Mouse (Mus musculus) cortical plate, adult 2 months (tissue): ENCODE results near the gene Umps. TPM values are rescaled to one million over a fixed set of nuclear protein-coding genes. Genes with fewer than 3 reads are reported as not detected.

Experiments
- H3K27ac ChIP-seq: fragments of 200-500 bp; 2 replicates; pipeline ENCODE4 v1.5.1; 2012; ENCODE audit warnings: low read length, control low read depth, inconsistent platforms; ENCODE audit not compliant: insufficient read depth
- H3K4me1 ChIP-seq: fragments of 200-500 bp; 2 replicates; pipeline ENCODE4 v1.6.1; 2011; ENCODE audit warnings: low read length; ENCODE audit not compliant: control insufficient read depth, insufficient read depth
- H3K4me3 ChIP-seq: fragments of 200-500 bp; 2 replicates; pipeline ENCODE4 v1.5.1; 2011; ENCODE audit warnings: mild to moderate bottlenecking, low read length, control low read depth; ENCODE audit not compliant: insufficient read depth
- CTCF ChIP-seq: fragments of 200-500 bp; IDR thresholded peaks from 2 replicates; pipeline ENCODE4 v1.5.1; 2011; ENCODE audit warnings: mild to moderate bottlenecking, control low read depth, low read length; ENCODE audit not compliant: insufficient read depth; ENCODE audit errors: extremely low read depth
- POLR2A ChIP-seq: fragments of 200-500 bp; IDR thresholded peaks from 2 replicates; pipeline ENCODE4 v1.6.1; 2011; ENCODE audit warnings: mild to moderate bottlenecking, low read length, control low read depth; ENCODE audit not compliant: insufficient read depth; ENCODE audit errors: extremely low read depth
- polyA plus RNA-seq: library from polyadenylated mRNA; depleted of rRNA; stranded (reverse); fragments of >200 nt; gene quantifications from 2 replicates; pipeline ENCODE4 v1.2.3, GENCODE M21; 2012; rRNA removed

The Umps gene
- polyA plus RNA-seq, 1 experiment, result 11.5 TPM

DNA sequence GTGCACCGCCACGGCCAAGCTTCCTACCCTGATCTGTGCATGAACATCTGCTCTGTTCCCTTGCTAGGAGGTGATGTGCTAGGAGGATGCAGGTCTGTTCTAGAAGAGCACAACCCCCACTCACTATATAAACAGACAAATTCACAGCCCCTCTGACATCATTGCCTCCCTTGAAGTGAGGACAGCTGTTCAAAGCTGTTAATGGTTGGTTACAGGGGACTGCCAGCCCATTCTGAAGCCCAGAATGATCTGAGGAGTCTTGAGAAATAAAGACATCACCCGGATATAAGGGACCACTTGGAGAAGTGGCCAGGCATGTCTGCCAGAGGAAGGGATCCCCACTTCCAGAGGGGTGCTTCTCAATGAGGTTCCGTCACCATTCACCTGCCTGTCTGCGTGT, 48.9 kb downstream of the Umps start:
- H3K4me3 ChIP-seq, result no peak overlapping the region
- H3K4me1 ChIP-seq, result peaks cover 3% of the 10 kb centered on the region
- TF ChIP-seq CTCF (no peak), POLR2A (no peak)
- no peak overlapping the region for H3K27ac ChIP-seq

DNA sequence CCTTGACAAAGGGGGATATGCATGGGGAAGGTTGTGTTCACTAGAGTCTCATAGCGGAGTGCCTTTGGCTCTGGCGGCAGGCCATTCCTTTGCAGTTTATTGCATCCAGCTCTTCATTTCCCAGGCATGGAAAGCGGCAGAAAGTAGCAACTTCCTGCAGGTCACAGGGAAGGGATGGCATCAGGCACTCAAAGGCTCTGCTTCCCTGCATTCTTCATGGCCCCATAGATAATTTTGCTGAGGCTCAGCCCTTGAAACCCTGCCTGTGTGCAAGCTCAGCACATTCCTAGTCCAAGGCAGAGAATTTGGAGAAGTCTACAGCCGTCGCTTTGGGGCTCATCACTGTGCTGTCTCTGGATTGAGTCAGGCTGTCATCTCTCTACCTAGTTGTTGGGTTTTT, 49.4 kb downstream of the Umps start:
- TF ChIP-seq CTCF (no peak), POLR2A (no peak)
- Histone ChIP-seq H3K4me3 (no peak overlapping the region), H3K27ac (no peak overlapping the region), H3K4me1 (peaks cover 3% of the 10 kb centered on the region)

DNA sequence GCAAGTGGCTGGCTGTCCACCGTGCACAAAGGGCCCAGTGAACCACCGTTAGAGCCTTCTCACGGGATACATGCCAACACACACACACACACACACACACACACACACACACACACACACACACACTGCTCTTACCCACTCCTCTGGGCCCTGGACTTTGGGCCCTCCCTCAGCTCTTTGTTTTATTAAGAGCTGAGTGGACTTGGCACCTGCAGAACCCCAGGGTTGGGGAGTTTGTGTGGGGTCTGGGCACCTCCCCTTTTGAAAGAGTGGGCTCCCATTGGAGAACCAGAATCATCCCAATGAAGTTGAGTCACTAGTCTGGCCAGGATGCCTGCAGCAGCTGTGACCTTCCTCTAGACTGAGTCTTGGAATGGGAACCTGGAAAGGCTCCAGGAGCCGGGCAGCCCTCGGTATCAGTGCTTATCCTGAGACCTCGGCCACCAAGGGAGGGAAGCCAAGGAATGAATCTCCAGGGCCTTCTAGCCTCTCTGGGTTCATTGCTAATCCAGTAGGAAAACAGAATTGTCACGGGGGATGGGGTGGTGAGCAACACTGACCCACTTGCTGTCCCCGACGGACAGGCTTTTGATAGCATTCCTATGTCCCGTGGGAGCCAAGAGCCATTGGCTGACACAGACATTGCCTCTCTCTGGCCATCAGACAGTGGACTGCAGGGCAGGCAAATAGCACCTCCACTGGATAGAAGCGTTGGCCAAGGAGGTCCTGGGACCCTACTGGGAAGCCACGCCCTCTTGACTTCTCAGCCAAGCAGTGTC, 50.2 kb downstream of the Umps start:
- Histone ChIP-seq H3K4me3 (no peak overlapping the region), H3K4me1 (no peaks in the 10 kb centered on the region), H3K27ac (0 out of 2 replicates have a peak overlapping the region, but pooled peaks have one; percentile 17)
- TF ChIP-seq POLR2A (no peak), CTCF (no peak)

DNA sequence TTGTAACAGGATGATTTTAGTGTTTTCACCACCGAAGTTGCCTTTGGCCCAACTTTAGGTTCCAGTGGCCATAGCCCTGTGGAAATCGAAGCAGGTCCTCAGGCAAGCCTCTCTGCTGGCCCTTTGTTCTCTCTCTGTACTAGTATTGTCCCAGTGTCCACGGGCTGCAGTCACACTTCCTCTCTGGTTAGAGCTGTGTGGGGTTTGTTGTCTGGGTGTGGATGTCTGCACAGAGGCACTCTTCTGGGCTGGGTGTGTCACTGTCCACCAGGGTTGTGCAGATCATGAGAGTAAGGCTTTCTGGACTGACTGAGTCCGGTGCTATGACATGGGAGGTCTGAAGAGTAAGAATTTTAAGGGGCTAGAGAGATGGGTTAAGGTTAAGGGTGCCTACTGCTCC, 51.8 kb downstream of the Umps start:
- TF ChIP-seq POLR2A (no peak), CTCF (no peak)
- no peak overlapping the region for H3K4me3 ChIP-seq
- H3K4me1 ChIP-seq, result no peaks in the 10 kb centered on the region
- no peak overlapping the region for H3K27ac ChIP-seq

DNA sequence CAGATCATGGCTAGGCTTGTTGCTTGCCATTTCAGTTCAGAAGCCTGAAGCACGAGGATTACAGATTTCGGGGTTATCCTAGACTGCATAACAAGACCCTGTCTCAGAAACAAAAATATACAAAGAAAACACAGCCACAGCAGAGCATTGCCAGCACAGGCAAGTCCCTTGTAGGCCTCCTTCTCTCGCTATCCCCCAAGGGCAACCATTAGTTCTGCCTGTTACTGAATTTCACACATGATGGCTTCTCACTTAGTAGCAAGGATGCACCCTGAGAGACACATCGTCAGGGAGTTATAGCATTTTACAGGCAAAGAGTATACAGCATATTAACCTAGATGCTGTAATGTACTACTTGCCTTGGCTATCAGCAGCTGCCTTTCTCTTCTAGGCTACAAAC, 58.6 kb downstream of the Umps start:
- H3K4me1 ChIP-seq, result no peaks in the 10 kb centered on the region
- TF ChIP-seq POLR2A, result no peak
- TF ChIP-seq CTCF, result no peak
- no peak overlapping the region for H3K4me3 ChIP-seq
- H3K27ac ChIP-seq, result no peak overlapping the region

Other genes starting within 250 kb of the Umps start
- 0.06 and 0.10 TPM in 2 replicates for gene Muc13, start 173.0 kb downstream of the Umps start, polyA plus RNA-seq
- 43.0 and 44.7 TPM in 2 replicates for gene Itgb5, start 137.4 kb downstream of the Umps start, polyA plus RNA-seq